Mouse (Mus musculus): ENCODE data around the gene Smo. TPM values are rescaled to one million over a fixed set of nuclear protein-coding genes. Genes with fewer than 3 reads are reported as not detected.

Gene Smo
- 10 to 100 TPM; 30.8 to 47.8 TPM for total RNA-seq (2021)
- long read RNA-seq, experiment 1, transcript Smo-201 (12 exons, 3,779 nt), result major isoform, 50 of 58 reads
- long read RNA-seq, experiment 1, partial matches to known transcripts, result 3 of 58 reads
- long read RNA-seq, experiment 1, other reads (novel, unspliced or antisense), result 5 of 58 reads
- long read RNA-seq, experiment 2, transcript Smo-201 (12 exons, 3,779 nt), result major isoform, 70 of 84 reads
- long read RNA-seq, experiment 2, partial matches to known transcripts, result 14 of 84 reads
- long read RNA-seq, experiment 2, other reads (novel, unspliced or antisense), result 0 of 84 reads

GRCm38 (mm10) chr6:29735336-29735688 is at the start of gene Smo:
Gene Smo, plus strand, starts transcription at chr6:29735503.
- peak; percentile 69 to 72 for DNase-seq (ENCODE audit: low spot score in 2 of 2)

- no peak for DNase-seq (ENCODE audit: low spot score in 2 of 2)
Observed at GRCm38 (mm10) chr6:29685952-29686351, 49.4 kb upstream of the Smo start.

GRCm38 (mm10) chr6:29689458-29689857 is 45.8 kb upstream of the Smo start:
- no peak for DNase-seq (ENCODE audit: low spot score in 2 of 2)

- DNase-seq (ENCODE audit: low spot score in 2 of 2), result peak; percentile 88 to 89
Observed at GRCm38 (mm10) chr6:29693953-29694352, 41.4 kb upstream of the Smo start, which contains the start of gene Tspan33. Gene Tspan33, plus strand, starts transcription at chr6:29694222.

- peak in 1 of 2 experiments; percentile 19 for DNase-seq (ENCODE audit: low spot score in 2 of 2)
Observed at GRCm38 (mm10) chr6:29694375-29695289, 40.7 kb upstream of the Smo start.

GRCm38 (mm10) chr6:29695290-29695674 is 40.0 kb upstream of the Smo start:
- DNase-seq (ENCODE audit: low spot score in 2 of 2), result no peak

GRCm38 (mm10) chr6:29695975-29696374 is 39.3 kb upstream of the Smo start:
- DNase-seq (ENCODE audit: low spot score in 2 of 2), result no peak

- no peak for DNase-seq (ENCODE audit: low spot score in 2 of 2)
Observed at GRCm38 (mm10) chr6:29697139-29697538, 38.2 kb upstream of the Smo start.

- no peak for DNase-seq (ENCODE audit: low spot score in 2 of 2)
Observed at GRCm38 (mm10) chr6:29697548-29697947, 37.8 kb upstream of the Smo start.

- no peak for DNase-seq (ENCODE audit: low spot score in 2 of 2)
Observed at GRCm38 (mm10) chr6:29699085-29699745, 36.1 kb upstream of the Smo start.

- no peak for DNase-seq (ENCODE audit: low spot score in 2 of 2)
Observed at GRCm38 (mm10) chr6:29701051-29701450, 34.3 kb upstream of the Smo start.

- no peak for DNase-seq (ENCODE audit: low spot score in 2 of 2)
Observed at GRCm38 (mm10) chr6:29702126-29702525, 33.2 kb upstream of the Smo start.

GRCm38 (mm10) chr6:29704143-29704542 is 31.2 kb upstream of the Smo start:
- no peak for DNase-seq (ENCODE audit: low spot score in 2 of 2)

GRCm38 (mm10) chr6:29707902-29708301 is 27.4 kb upstream of the Smo start:
- no peak for DNase-seq (ENCODE audit: low spot score in 2 of 2)

- DNase-seq (ENCODE audit: low spot score in 2 of 2), result no peak
Observed at GRCm38 (mm10) chr6:29711318-29711717, 24.0 kb upstream of the Smo start.

GRCm38 (mm10) chr6:29712011-29712584 is 23.2 kb upstream of the Smo start:
- no peak for DNase-seq (ENCODE audit: low spot score in 2 of 2)

- DNase-seq (ENCODE audit: low spot score in 2 of 2), result no peak
Observed at GRCm38 (mm10) chr6:29716624-29717365, 18.5 kb upstream of the Smo start.

- no peak for DNase-seq (ENCODE audit: low spot score in 2 of 2)
Observed at GRCm38 (mm10) chr6:29717541-29717940, 17.8 kb upstream of the Smo start.

- DNase-seq (ENCODE audit: low spot score in 2 of 2), result no peak
Observed at GRCm38 (mm10) chr6:29717952-29718521, 17.3 kb upstream of the Smo start.

- peak; percentile 39 to 49 for DNase-seq (ENCODE audit: low spot score in 2 of 2)
Observed at GRCm38 (mm10) chr6:29718894-29719329, 16.4 kb upstream of the Smo start.

Data from adrenal gland, adult 18-20 months (tissue).